In genomic region chr9:57657843-57658242, GRCm38 (mm10) we compare ENCODE assay signal across 1 mouse cellular context.
TF ChIP-seq lines count a peak whose summit lies in the region.

No protein-coding gene starts in this region.

TF ChIP-seq in MEL, 35 proteins besides CTCF, POLR2A, EP300 and RAD21:
- TF ChIP-seq SMC3 (IDR thresholded peaks at IDR 0.05; ENCODE audit: low read depth, low read length) (0 out of 2 replicates have a peak, but pooled peaks have one; percentile 9), TCF12 (IDR thresholded peaks at IDR 0.05; ENCODE audit: low read depth, low read length) (no peak), BHLHE40 (IDR thresholded peaks at IDR 0.05; ENCODE audit: borderline replicate concordance, low read depth, low read length) (no peak), POLR2AphosphoS2 (IDR thresholded peaks at IDR 0.05; ENCODE audit: low read length) (no peak), MAZ (IDR thresholded peaks at IDR 0.05; ENCODE audit: low read depth, low read length) (no peak), NRF1 (IDR thresholded peaks at IDR 0.05; ENCODE audit: insufficient read depth, low read depth, low read length, poor library complexity, severe bottlenecking) (no peak)
